Comparison of ENCODE assay signal across 13 mouse cellular contexts in genomic region chr11:66946922-66947321, GRCm38 (mm10). TPM values are rescaled to one million over a fixed set of nuclear protein-coding genes. Genes with fewer than 3 reads are reported as not detected.
"Had no signal": no experiment of that assay in that cellular context is flagged by ENCODE, and none has a peak within 500 bp of the region (broad histone marks: within the 10 kb centered on the region; RNA-seq: fewer than 3 reads in every experiment).

No protein-coding gene starts in this region.

- H3K9ac ChIP-seq: limb, embryonic 12.5 days; liver, embryonic 13.5 days; liver, postnatal 0 days; midbrain, embryonic 13.5 days; neural tube, embryonic 12.5 days had no signal

- ATAC-seq: hindbrain, postnatal 0 days; liver, postnatal 0 days; midbrain, embryonic 13.5 days had no signal

- H3K4me1 ChIP-seq: limb, embryonic 12.5 days; liver, embryonic 13.5 days; midbrain, embryonic 13.5 days; neural tube, embryonic 12.5 days had no signal

- DNase-seq: kidney, adult 8-10 months; kidney, postnatal 25 days; layer of hippocampus, postnatal 36 days; liver; liver, embryonic 13.5 days; liver, postnatal 0 days; thymus, postnatal 4 days had no signal

- H3K4me3 ChIP-seq: limb, embryonic 12.5 days; liver, embryonic 13.5 days; midbrain, embryonic 13.5 days; myocyte; neural tube, embryonic 12.5 days had no signal

- H3K36me3 ChIP-seq: limb, embryonic 12.5 days; liver, embryonic 13.5 days; midbrain, embryonic 13.5 days; neural tube, embryonic 12.5 days had no signal

- H3K27ac ChIP-seq: hindbrain, postnatal 0 days; limb, embryonic 12.5 days; liver, embryonic 13.5 days; macrophage; midbrain, embryonic 13.5 days; neural tube, embryonic 12.5 days had no signal

- H3K4me2 ChIP-seq: limb, embryonic 12.5 days; liver, embryonic 13.5 days; midbrain, embryonic 13.5 days; neural tube, embryonic 12.5 days had no signal

- H3K27me3 ChIP-seq: limb, embryonic 12.5 days; liver, embryonic 13.5 days; midbrain, embryonic 13.5 days; neural tube, embryonic 12.5 days had no signal

- H3K9me3 ChIP-seq: limb, embryonic 12.5 days; liver, embryonic 13.5 days; midbrain, embryonic 13.5 days; neural tube, embryonic 12.5 days had no signal

RNA-seq across cellular contexts. Expression of gene Tmem238l, which starts 9.5 kb away (rescaled TPM):
- polyA plus RNA-seq: hindbrain, postnatal 0 days; limb, embryonic 12.5 days; liver, embryonic 13.5 days; liver, postnatal 0 days; macrophage; midbrain, embryonic 13.5 days; myocyte; neural tube, embryonic 12.5 days had no signal

RNA-seq across cellular contexts. Expression of gene Pirt, which starts 35.1 kb away (rescaled TPM):
- polyA plus RNA-seq: liver, embryonic 13.5 days; liver, postnatal 0 days; macrophage; myocyte had no signal
